Comparison of ENCODE assay signal across 8 mouse cellular contexts in genomic region chr13:101545344-101546181, GRCm38 (mm10).
DNase-seq lines count a peak whose midpoint lies in the region; ATAC-seq lines count a peak whose summit lies in the region.

No protein-coding gene starts in this region.

- intact Hi-C loops in gastrocnemius, postnatal 36 days (cut with DNase I), result no loop called here

- WGBS in midbrain, embryonic 10.5 days, result 43% methylated on average over 6 of the region's 6 CpGs
- 29% methylated on average over 6 of the region's 6 CpGs for WGBS in midbrain, embryonic 15.5 days
- 34% methylated on average over 6 of the region's 6 CpGs for WGBS in embryonic facial prominence, embryonic 14.5 days
- 16% methylated on average over 6 of the region's 6 CpGs for WGBS in liver, embryonic 13.5 days (ENCODE audit: insufficient replicate concordance)

- H3K4me2 ChIP-seq in midbrain, embryonic 15.5 days, result no peak overlapping the region
- H3K4me2 ChIP-seq in embryonic facial prominence, embryonic 14.5 days (ENCODE audit: low read depth, low read length), result no peak overlapping the region
- H3K4me2 ChIP-seq in liver, embryonic 13.5 days, result peak overlapping the region; percentile 65

- H3K36me3 ChIP-seq in midbrain, embryonic 10.5 days, result no peaks in the 10 kb centered on the region
- no peaks in the 10 kb centered on the region for H3K36me3 ChIP-seq in midbrain, embryonic 15.5 days (replicated peaks)
- H3K36me3 ChIP-seq in embryonic facial prominence, embryonic 14.5 days (ENCODE audit: control insufficient read depth, insufficient read depth, low read length), result no peaks in the 10 kb centered on the region
- no peaks in the 10 kb centered on the region for H3K36me3 ChIP-seq in liver, embryonic 13.5 days

- peak overlapping the region; percentile 57 for H3K27ac ChIP-seq in midbrain, embryonic 10.5 days (replicated peaks)
- H3K27ac ChIP-seq in midbrain, embryonic 15.5 days, result no peak overlapping the region
- H3K27ac ChIP-seq in embryonic facial prominence, embryonic 14.5 days (replicated peaks; ENCODE audit: low read depth, low read length), result no peak overlapping the region
- H3K27ac ChIP-seq in liver, embryonic 13.5 days, result peak overlapping the region; percentile 99

- H3K4me1 ChIP-seq in midbrain, embryonic 10.5 days, result peaks cover 25% of the 10 kb centered on the region
- H3K4me1 ChIP-seq in midbrain, embryonic 15.5 days, result no peaks in the 10 kb centered on the region
- H3K4me1 ChIP-seq in embryonic facial prominence, embryonic 14.5 days (ENCODE audit: control insufficient read depth, insufficient read depth, low read length), result peaks cover 3% of the 10 kb centered on the region; the same call in 1 of the 2 replicates
- peaks cover 90% of the 10 kb centered on the region for H3K4me1 ChIP-seq in liver, embryonic 13.5 days (replicated peaks)

- H3K9me3 ChIP-seq in midbrain, embryonic 10.5 days (replicated peaks), result no peaks in the 10 kb centered on the region
- no peaks in the 10 kb centered on the region for H3K9me3 ChIP-seq in midbrain, embryonic 15.5 days
- H3K9me3 ChIP-seq in embryonic facial prominence, embryonic 14.5 days (ENCODE audit: control insufficient read depth, low read length), result no peaks in the 10 kb centered on the region
- H3K9me3 ChIP-seq in liver, embryonic 13.5 days (replicated peaks), result no peaks in the 10 kb centered on the region

- H3K27me3 ChIP-seq in midbrain, embryonic 10.5 days (ENCODE audit: low read depth, poor library complexity, severe bottlenecking), result no peaks in the 10 kb centered on the region
- H3K27me3 ChIP-seq in midbrain, embryonic 15.5 days (replicated peaks), result no peaks in the 10 kb centered on the region
- no peaks in the 10 kb centered on the region for H3K27me3 ChIP-seq in embryonic facial prominence, embryonic 14.5 days (replicated peaks; ENCODE audit: control insufficient read depth, insufficient read depth, low read length)
- H3K27me3 ChIP-seq in liver, embryonic 13.5 days, result no peaks in the 10 kb centered on the region; the same call in 1 of the 2 replicates

- no peak for DNase-seq in midbrain, embryonic 10.5 days (ENCODE audit: low spot score)
- DNase-seq in embryonic facial prominence, embryonic 14.5 days (ENCODE audit: low spot score), result peak; percentile 10
- peak; percentile 92 for DNase-seq in liver, embryonic 13.5 days
- peak; percentile 62 for DNase-seq in thymus, postnatal 25 days
- DNase-seq in gastrocnemius, postnatal 36 days, result no peak
- no peak for DNase-seq in cerebellum, adult 9-10 months

- no peak for ATAC-seq in midbrain, embryonic 15.5 days (replicated peaks)
- no peak for ATAC-seq in embryonic facial prominence, embryonic 14.5 days (ENCODE audit: low read depth)
- ATAC-seq in liver, embryonic 13.5 days (ENCODE audit: low read depth), result peak; percentile 97
- no peak for ATAC-seq in activated CD4-positive, CD25-positive, alpha-beta regulatory T cell, adult 4 months

- H3K9ac ChIP-seq in midbrain, embryonic 15.5 days, result no peak overlapping the region
- H3K9ac ChIP-seq in embryonic facial prominence, embryonic 14.5 days (ENCODE audit: low read depth, low read length), result no peak overlapping the region
- peak overlapping the region; percentile 72 for H3K9ac ChIP-seq in liver, embryonic 13.5 days

- H3K4me3 ChIP-seq in midbrain, embryonic 10.5 days, result no peak overlapping the region
- no peak overlapping the region for H3K4me3 ChIP-seq in midbrain, embryonic 15.5 days
- H3K4me3 ChIP-seq in embryonic facial prominence, embryonic 14.5 days (ENCODE audit: low read depth, low read length), result no peak overlapping the region
- peak overlapping the region; percentile 30 for H3K4me3 ChIP-seq in liver, embryonic 13.5 days (replicated peaks)

Comparison
In these comparisons a context has a peak if more than half of its experiments do, and no peak if none do; other contexts are left out.
1. H3K27ac ChIP-seq: peak in midbrain, embryonic 10.5 days (single experiment) and liver, embryonic 13.5 days (single experiment); none in midbrain, embryonic 15.5 days (single experiment) and embryonic facial prominence, embryonic 14.5 days (single experiment).
2. DNase-seq: peak in embryonic facial prominence, embryonic 14.5 days (single experiment), liver, embryonic 13.5 days (single experiment) and thymus, postnatal 25 days (single experiment); none in midbrain, embryonic 10.5 days (single experiment), gastrocnemius, postnatal 36 days (0 of 2) and cerebellum, adult 9-10 months (single experiment).